Mouse (Mus musculus) E14TG2a.4 (cell line): ENCODE data around the gene Celf6.

Experiments
- H3K27me3 ChIP-seq: 2 replicates; pipeline ENCODE4 v1.6.1; 2014; ENCODE audit warnings: low read length, control low read depth; ENCODE audit not compliant: insufficient read depth
- H3K36me3 ChIP-seq: 2 replicates; pipeline ENCODE4 v1.6.1; 2014; ENCODE audit warnings: low read length, control low read depth; ENCODE audit not compliant: insufficient read depth
- H3K4me1 ChIP-seq: replicated peaks from 2 replicates; pipeline ENCODE4 v1.6.1; 2014; ENCODE audit warnings: low read depth, low read length, control low read depth
- H3K4me3 ChIP-seq: replicated peaks from 2 replicates; pipeline ENCODE4 v1.5.1; 2014; ENCODE audit warnings: mild to moderate bottlenecking, low read length
- H3K9me3 ChIP-seq: 2 replicates; pipeline ENCODE4 v1.6.1; 2014; ENCODE audit warnings: low read length, control low read depth
- CTCF ChIP-seq: conservative IDR thresholded peaks from 2 replicates; pipeline ENCODE4 v1.5.1; 2014; ENCODE audit warnings: low read length
- NANOG ChIP-seq: IDR thresholded peaks from 2 replicates; pipeline ENCODE4 v1.6.1; 2014; ENCODE audit warnings: borderline replicate concordance, low read length, mixed read lengths
- POU5F1 ChIP-seq: IDR thresholded peaks from 2 replicates; pipeline ENCODE4 v1.6.1; 2014; ENCODE audit warnings: low read length, borderline replicate concordance

Gene Celf6

DNA sequence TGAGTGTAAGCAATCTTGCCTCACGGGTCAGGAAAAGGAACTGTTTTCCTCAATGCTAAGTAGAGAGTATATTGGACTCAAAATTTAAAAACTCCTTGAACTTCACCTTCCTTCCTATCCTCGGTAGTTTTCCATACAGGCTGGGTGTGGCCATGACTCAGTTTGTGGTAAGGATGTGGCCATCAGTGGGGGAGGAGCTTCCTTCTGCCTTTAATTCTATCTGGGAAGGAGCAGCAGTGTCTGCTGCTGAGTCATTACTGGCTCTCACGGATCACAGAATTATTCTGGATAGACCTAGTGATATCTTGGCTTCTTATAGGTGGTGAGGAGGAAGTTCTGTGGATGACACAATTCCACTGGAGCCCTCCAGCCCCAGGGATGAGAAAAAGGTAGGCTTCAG is 75.7 kb downstream of the Celf6 start:
- Histone ChIP-seq H3K27me3 (no peaks in the 10 kb centered on the region), H3K9me3 (no peaks in the 10 kb centered on the region), H3K4me1 (peaks cover 32% of the 10 kb centered on the region), H3K4me3 (peak overlapping the region; percentile 26; the same call in 1 of the 2 replicates), H3K36me3 (peaks cover 42% of the 10 kb centered on the region)
- TF ChIP-seq CTCF, result no peak
- no peak for TF ChIP-seq NANOG

DNA sequence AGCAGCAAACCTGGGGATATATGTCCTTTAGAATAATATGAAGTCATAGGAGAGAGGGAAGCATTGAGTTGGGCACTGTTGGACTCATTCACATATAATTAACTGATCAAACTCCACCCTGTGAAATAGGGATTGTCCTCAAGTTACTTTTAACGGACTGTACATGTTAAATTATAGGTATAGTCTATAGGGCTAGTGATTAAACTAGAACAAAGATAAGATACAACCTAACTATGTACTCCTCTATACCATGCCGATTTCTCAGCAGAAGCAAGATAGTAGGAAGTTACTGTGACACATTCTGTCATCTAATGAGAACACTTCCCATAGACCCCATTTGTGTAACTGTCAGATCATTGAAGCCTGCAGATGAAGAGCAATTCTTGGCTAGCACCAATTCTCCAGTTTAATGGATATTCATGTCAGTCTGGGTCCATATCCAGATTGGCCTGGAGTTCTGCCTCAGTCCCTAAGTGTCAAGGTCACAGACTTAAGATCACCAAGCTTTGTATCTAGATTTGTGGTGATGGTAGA is 76.8 kb downstream of the Celf6 start:
- Histone ChIP-seq H3K9me3 (no peaks in the 10 kb centered on the region), H3K27me3 (no peaks in the 10 kb centered on the region), H3K4me3 (peak overlapping the region; percentile 99), H3K4me1 (peaks cover 32% of the 10 kb centered on the region), H3K36me3 (peaks cover 42% of the 10 kb centered on the region)
- TF ChIP-seq CTCF (no peak), POU5F1 (no peak), NANOG (no peak)

DNA sequence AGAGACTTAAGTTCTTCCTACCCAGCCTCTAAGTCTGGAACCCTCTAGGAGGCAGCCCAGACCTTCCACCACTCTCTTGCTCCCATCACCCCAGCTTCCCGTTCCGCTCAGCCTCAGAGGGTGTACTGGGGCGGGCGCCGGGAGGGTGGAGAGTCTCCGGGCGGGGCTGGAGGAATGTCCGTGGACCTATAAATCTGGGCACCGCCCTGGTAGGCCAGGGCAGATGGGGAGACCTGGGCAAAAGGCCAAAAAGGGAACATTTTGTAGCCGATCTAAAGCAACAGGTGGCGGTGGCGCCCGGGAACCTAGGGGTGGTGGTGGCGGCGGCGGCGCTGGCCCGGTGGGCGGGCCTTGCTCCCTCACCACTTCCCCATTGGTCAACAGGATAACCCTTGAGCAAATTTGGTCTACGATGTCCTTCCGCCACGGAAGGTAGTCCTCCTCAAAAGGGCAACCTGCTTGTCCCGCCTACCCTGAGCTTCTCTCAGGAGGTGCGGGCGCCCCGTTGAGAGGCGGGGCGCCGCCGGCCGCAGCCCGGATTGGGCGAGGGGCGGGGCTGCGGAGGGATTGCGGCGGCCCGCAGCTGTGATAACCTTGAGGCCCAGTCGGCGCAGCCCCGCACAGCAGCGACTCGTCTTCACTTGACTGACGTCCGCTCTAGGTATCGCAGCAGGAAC is 78.4 kb downstream of the Celf6 start, which contains the start of gene Pkm:
TSS of gene Pkm (plus strand) at position 411 of the 677 bp plus-strand sequence.
- H3K36me3 ChIP-seq, result peaks cover 44% of the 10 kb centered on the region
- no peak for TF ChIP-seq POU5F1
- TF ChIP-seq NANOG, result no peak
- TF ChIP-seq CTCF, result no peak
- peaks cover 40% of the 10 kb centered on the region for H3K4me1 ChIP-seq
- peak within 1 kb of the TSS; percentile 99 for H3K4me3 ChIP-seq
- H3K9me3 ChIP-seq, result no peaks in the 10 kb centered on the region
- no peaks in the 10 kb centered on the region for H3K27me3 ChIP-seq
